Comparison of ENCODE assay signal across 23 mouse cellular contexts in the genomic region with DNA sequence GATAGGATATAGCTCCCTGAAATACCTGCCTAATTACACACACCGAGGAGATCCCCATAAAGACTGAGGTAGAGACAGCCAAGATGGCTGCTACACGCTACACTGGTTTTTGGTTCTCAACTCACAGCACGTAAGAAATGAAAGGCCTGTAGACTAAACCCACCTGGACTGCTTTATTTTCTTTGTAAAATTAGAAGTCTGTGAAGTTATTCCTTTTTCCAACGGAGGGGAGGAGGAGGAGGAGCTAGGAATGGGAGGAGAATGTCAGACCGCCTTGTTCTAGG. TPM values are rescaled to one million over a fixed set of nuclear protein-coding genes. Genes with fewer than 3 reads are reported as not detected.
DNase-seq lines count a peak whose midpoint lies in the region; ATAC-seq and TF ChIP-seq lines count a peak whose summit lies in the region.
"Had no signal": no experiment of that assay in that cellular context is flagged by ENCODE, and none has a peak within 500 bp of the region (broad histone marks: within the 10 kb centered on the region; RNA-seq: fewer than 3 reads in every experiment).

No protein-coding gene starts in this region.

- no peak overlapping the region for H3K9ac ChIP-seq in heart, embryonic 15.5 days
- H3K9ac ChIP-seq in kidney, embryonic 16.5 days (replicated peaks; ENCODE audit: low read length), result no peak overlapping the region
- H3K9ac ChIP-seq in intestine, postnatal 0 days (ENCODE audit: low read depth, low read length), result no peak overlapping the region
- H3K9ac ChIP-seq: hindbrain, embryonic 12.5 days; liver, embryonic 14.5 days; midbrain, embryonic 13.5 days; neural tube, embryonic 15.5 days had no signal

- no peaks in the 10 kb centered on the region for H3K36me3 ChIP-seq in heart, embryonic 15.5 days
- no peaks in the 10 kb centered on the region for H3K36me3 ChIP-seq in kidney, embryonic 16.5 days (ENCODE audit: insufficient read depth, low read length)
- peaks cover 54% of the 10 kb centered on the region for H3K36me3 ChIP-seq in E14TG2a.4 (ENCODE audit: insufficient read depth, low read length)
- H3K36me3 ChIP-seq in intestine, postnatal 0 days (ENCODE audit: control insufficient read depth, insufficient read depth), result peaks cover 13% of the 10 kb centered on the region; the same call in 1 of the 2 replicates
- H3K36me3 ChIP-seq: hindbrain, embryonic 12.5 days; limb, embryonic 10.5 days; midbrain, embryonic 13.5 days; neural tube, embryonic 15.5 days had no signal

- no peak for TF ChIP-seq CTCF in E14TG2a.4 (conservative IDR thresholded peaks at IDR 0.05; ENCODE audit: low read length)
- no peak for TF ChIP-seq CTCF in intestine, postnatal 0 days (IDR thresholded peaks at IDR 0.05; ENCODE audit: low read depth)

- 71% methylated on average over 5 of the region's 5 CpGs for WGBS in heart, embryonic 15.5 days
- 31% methylated on average over 5 of the region's 5 CpGs for WGBS in kidney, embryonic 16.5 days
- WGBS in intestine, postnatal 0 days, result 47% methylated on average over 5 of the region's 5 CpGs

- H3K4me1 ChIP-seq in heart, embryonic 15.5 days (replicated peaks), result peaks cover 90% of the 10 kb centered on the region
- H3K4me1 ChIP-seq in kidney, embryonic 16.5 days (ENCODE audit: insufficient read depth, low read length), result peaks cover 86% of the 10 kb centered on the region
- peaks cover 96% of the 10 kb centered on the region for H3K4me1 ChIP-seq in E14TG2a.4 (replicated peaks; ENCODE audit: low read depth, low read length)
- peaks cover 25% of the 10 kb centered on the region for H3K4me1 ChIP-seq in intestine, postnatal 0 days (replicated peaks; ENCODE audit: control insufficient read depth, insufficient read depth, low read length)
- H3K4me1 ChIP-seq: midbrain, embryonic 13.5 days had no signal

- no peak for DNase-seq in heart, adult 18-20 months
- no peak for DNase-seq in kidney, postnatal 36 days
- DNase-seq in layer of hippocampus, adult 9-10 months (ENCODE audit: low spot score), result no peak
- DNase-seq: adrenal gland, postnatal 14 days; B cell, adult 2 months; cerebellum, adult 11-12 months; cerebellum, postnatal 36 days; heart, adult 11 months; right cerebral cortex, postnatal 25 days; thymus, adult 2 months had no signal

- no peak overlapping the region for H3K4me3 ChIP-seq in heart, embryonic 15.5 days
- H3K4me3 ChIP-seq in kidney, embryonic 16.5 days (ENCODE audit: low read length), result no peak overlapping the region
- H3K4me3 ChIP-seq in E14TG2a.4 (replicated peaks; ENCODE audit: low read length), result peak overlapping the region; percentile 20; the same call in 1 of the 2 replicates
- no peak overlapping the region for H3K4me3 ChIP-seq in intestine, postnatal 0 days (ENCODE audit: low read depth, low read length)
- H3K4me3 ChIP-seq: forebrain, embryonic 10.5 days; hindbrain, embryonic 12.5 days; left cerebral cortex, adult 2 months; limb, embryonic 10.5 days; midbrain, embryonic 13.5 days; myocyte; neural tube, embryonic 15.5 days had no signal

- ATAC-seq in heart, embryonic 15.5 days (replicated peaks; ENCODE audit: insufficient number of reproducible peaks, insufficient read depth, low FRiP score, low read depth), result no peak
- peak; percentile 42; the same call in 1 of the 2 replicates for ATAC-seq in kidney, embryonic 16.5 days (ENCODE audit: low FRiP score, low TSS enrichment)
- no peak for ATAC-seq in intestine, postnatal 0 days
- ATAC-seq: midbrain, embryonic 13.5 days; Patski had no signal

- no peaks in the 10 kb centered on the region for H3K9me3 ChIP-seq in heart, embryonic 15.5 days (replicated peaks)
- no peaks in the 10 kb centered on the region for H3K9me3 ChIP-seq in kidney, embryonic 16.5 days (ENCODE audit: low read length)
- no peaks in the 10 kb centered on the region for H3K9me3 ChIP-seq in E14TG2a.4 (ENCODE audit: low read length)
- no peaks in the 10 kb centered on the region for H3K9me3 ChIP-seq in intestine, postnatal 0 days (ENCODE audit: control insufficient read depth)
- H3K9me3 ChIP-seq: forebrain, embryonic 10.5 days; hindbrain, embryonic 12.5 days; limb, embryonic 10.5 days; midbrain, embryonic 13.5 days; neural tube, embryonic 15.5 days had no signal

- H3K4me2 ChIP-seq in heart, embryonic 15.5 days, result no peak overlapping the region
- H3K4me2 ChIP-seq in kidney, embryonic 16.5 days (replicated peaks; ENCODE audit: low read depth, low read length), result peak overlapping the region; percentile 4; the same call in 1 of the 2 replicates
- H3K4me2 ChIP-seq in intestine, postnatal 0 days (replicated peaks; ENCODE audit: low read depth), result peak overlapping the region; percentile 28; the same call in 1 of the 2 replicates
- H3K4me2 ChIP-seq: hindbrain, embryonic 12.5 days; midbrain, embryonic 13.5 days; neural tube, embryonic 15.5 days had no signal

- H3K27ac ChIP-seq in heart, embryonic 15.5 days, result peak overlapping the region; percentile 47
- peak overlapping the region; percentile 90 for H3K27ac ChIP-seq in kidney, embryonic 16.5 days (ENCODE audit: low read length)
- H3K27ac ChIP-seq in intestine, postnatal 0 days (ENCODE audit: low read depth, low read length), result peak overlapping the region; percentile 66; the same call in 1 of the 2 replicates
- H3K27ac ChIP-seq: hindbrain, embryonic 12.5 days; left cerebral cortex, adult 2 months; liver, embryonic 14.5 days; midbrain, embryonic 13.5 days had no signal

- H3K27me3 ChIP-seq in heart, embryonic 15.5 days, result no peaks in the 10 kb centered on the region
- no peaks in the 10 kb centered on the region for H3K27me3 ChIP-seq in kidney, embryonic 16.5 days (ENCODE audit: insufficient read depth, low read length)
- H3K27me3 ChIP-seq in E14TG2a.4 (ENCODE audit: insufficient read depth, low read length), result no peaks in the 10 kb centered on the region
- no peaks in the 10 kb centered on the region for H3K27me3 ChIP-seq in intestine, postnatal 0 days (replicated peaks; ENCODE audit: control insufficient read depth, insufficient read depth, low read length)
- H3K27me3 ChIP-seq: hindbrain, embryonic 12.5 days; midbrain, embryonic 13.5 days; neural tube, embryonic 15.5 days; Patski had no signal

RNA-seq across cellular contexts. Expression of a gene that starts 10.2 kb away (rescaled TPM):
- 109 and 136 TPM in 2 replicates for polyA plus RNA-seq in heart, embryonic 15.5 days (2015; fragmentation: Nextera tagmentation; extraction: Ambion mirVana)
- 10 to 100 TPM; 32.5 to 36.9 TPM for total RNA-seq in heart, adult 18-20 months (2021)
- 240 and 248 TPM in 2 replicates for polyA plus RNA-seq in kidney, embryonic 16.5 days (2015; fragmentation: Nextera tagmentation; extraction: Ambion mirVana)
- polyA plus RNA-seq in intestine, postnatal 0 days (2015; fragmentation: Nextera tagmentation; extraction: Ambion mirVana), result 342 and 379 TPM in 2 replicates
